Mouse (Mus musculus) spleen, adult 2 months (tissue): Measurements from ENCODE around the gene Ptx4.

ENCODE experiments used
- CTCF ChIP-seq: fragments of 200-500 bp; IDR thresholded peaks from 2 replicates; pipeline ENCODE4 v1.5.1; 2011; ENCODE audit warnings: mild to moderate bottlenecking, inconsistent platforms; ENCODE audit not compliant: insufficient read depth, insufficient read length, insufficient replicate concordance; ENCODE audit errors: extremely low read depth
- POLR2A ChIP-seq: fragments of 200-500 bp; IDR thresholded peaks from 2 replicates; pipeline ENCODE4 v1.6.1; 2011; ENCODE audit warnings: low read depth, low read length, inconsistent platforms

DNA sequence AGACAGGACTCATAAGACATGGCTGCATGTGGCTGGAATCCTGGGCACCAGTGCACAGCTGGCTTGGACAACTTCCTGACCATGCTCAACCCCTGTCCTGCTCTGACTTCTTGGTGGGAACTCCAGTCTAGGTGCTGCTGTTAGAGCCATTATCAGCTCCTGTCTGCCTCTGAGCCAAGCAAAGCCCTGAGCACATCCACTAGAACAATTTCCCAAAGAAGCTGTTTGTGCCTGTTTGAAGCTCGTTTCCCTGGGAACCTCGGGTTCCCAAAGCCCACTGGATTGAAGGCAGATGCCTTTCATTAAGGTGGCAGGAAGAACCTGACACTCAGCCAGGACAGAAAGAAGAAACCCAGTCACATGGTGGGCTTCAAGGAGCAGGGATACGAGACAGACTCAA lies at the start of gene Ptx4:
- no peak for TF ChIP-seq POLR2A
- TF ChIP-seq CTCF, result no peak
